Mouse (Mus musculus): ENCODE measurements at regions not wholly inside any gene's neighbourhood (a gene's known extent, or its start where the extent isn't known, plus 50 kb on each side); places are given as distances from the start of the nearest gene placed in this dataset.

DNA sequence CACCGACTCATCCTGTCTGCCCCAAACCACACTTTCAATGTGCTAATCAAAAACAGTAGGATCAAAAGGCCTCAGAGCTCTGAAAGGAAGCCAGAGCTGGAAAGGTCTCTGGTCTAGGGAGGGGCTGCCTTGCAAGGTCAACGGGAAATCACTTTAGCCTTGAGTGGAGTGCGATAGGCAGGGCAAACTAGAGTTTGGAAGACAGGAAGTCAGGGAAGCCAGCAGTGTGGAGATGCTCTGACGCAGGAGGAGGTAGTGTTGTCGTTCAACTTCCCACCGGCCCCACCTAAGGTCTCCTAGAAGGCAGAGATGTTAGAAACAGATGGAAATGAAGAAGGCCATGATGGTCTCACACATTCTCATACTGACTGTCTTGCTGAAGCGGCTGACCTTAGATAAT, 52.0 kb upstream of the Trp53i11 start:
- TF ChIP-seq CTCF (IDR thresholded peaks at IDR 0.05; ENCODE audit: borderline replicate concordance, insufficient read depth, low read depth, low read length): no peak
- TF ChIP-seq POLR2A (IDR thresholded peaks at IDR 0.05; ENCODE audit: borderline replicate concordance, insufficient read depth, low read length): no peak
